Comparison of ENCODE assay signal across 21 mouse cellular contexts in genomic region chr19:21764738-21765137, GRCm38 (mm10). TPM values are rescaled to one million over a fixed set of nuclear protein-coding genes. Genes with fewer than 3 reads are reported as not detected.
A peak's percentile ranks its signal among the peaks of the same experiment; 100 is the strongest.
DNase-seq lines count a peak whose midpoint lies in the region; ATAC-seq and TF ChIP-seq lines count a peak whose summit lies in the region.
"Had no signal": no experiment of that assay in that cellular context is flagged by ENCODE, and none has a peak within 500 bp of the region (broad histone marks: within the 10 kb centered on the region; RNA-seq: fewer than 3 reads in every experiment).

No protein-coding gene starts in this region.

- peak; percentile 43; the same call in 1 of the 2 replicates for ATAC-seq in forebrain, postnatal 0 days
- ATAC-seq in forebrain, embryonic 12.5 days (ENCODE audit: low FRiP score), result no peak
- no peak for ATAC-seq in heart, postnatal 0 days (ENCODE audit: insufficient read depth, low read depth)
- ATAC-seq: CD4-positive, CD25-positive, alpha-beta regulatory T cell, adult 4 months; midbrain, embryonic 13.5 days had no signal

- no peaks in the 10 kb centered on the region for H3K27me3 ChIP-seq in forebrain, postnatal 0 days (ENCODE audit: insufficient read depth, low read length)
- H3K27me3 ChIP-seq in forebrain, embryonic 12.5 days, result no peaks in the 10 kb centered on the region
- no peaks in the 10 kb centered on the region for H3K27me3 ChIP-seq in heart, postnatal 0 days (ENCODE audit: control insufficient read depth, insufficient read depth, low read length)
- H3K27me3 ChIP-seq: hindbrain, embryonic 12.5 days; limb, embryonic 12.5 days; midbrain, embryonic 13.5 days had no signal

- H3K9ac ChIP-seq in forebrain, postnatal 0 days, result no peak overlapping the region
- no peak overlapping the region for H3K9ac ChIP-seq in forebrain, embryonic 12.5 days
- no peak overlapping the region for H3K9ac ChIP-seq in heart, postnatal 0 days (replicated peaks; ENCODE audit: low read depth, low read length)
- H3K9ac ChIP-seq: hindbrain, embryonic 12.5 days; limb, embryonic 12.5 days; liver, embryonic 14.5 days; midbrain, embryonic 13.5 days had no signal

- no peak overlapping the region for H3K27ac ChIP-seq in forebrain, postnatal 0 days (ENCODE audit: low read depth, low read length)
- H3K27ac ChIP-seq in forebrain, embryonic 12.5 days, result no peak overlapping the region
- 0 out of 2 replicates have a peak overlapping the region, but pooled peaks have one; percentile 11 for H3K27ac ChIP-seq in heart, postnatal 0 days (ENCODE audit: low read depth)
- H3K27ac ChIP-seq: gastrocnemius, adult 2 months; heart, adult 2 months; hindbrain, embryonic 12.5 days; limb, embryonic 12.5 days; liver, embryonic 14.5 days; midbrain, embryonic 13.5 days had no signal

- H3K36me3 ChIP-seq in forebrain, postnatal 0 days (ENCODE audit: insufficient read depth), result no peaks in the 10 kb centered on the region
- H3K36me3 ChIP-seq in forebrain, embryonic 12.5 days (replicated peaks), result no peaks in the 10 kb centered on the region
- H3K36me3 ChIP-seq in heart, postnatal 0 days (replicated peaks; ENCODE audit: control insufficient read depth, insufficient read depth, low read length), result no peaks in the 10 kb centered on the region
- H3K36me3 ChIP-seq: G1E; hindbrain, embryonic 12.5 days; limb, embryonic 12.5 days; midbrain, embryonic 13.5 days had no signal

- DNase-seq in forebrain, postnatal 0 days, result no peak
- no peak for DNase-seq in heart, postnatal 0 days (ENCODE audit: low spot score)
- DNase-seq in heart, postnatal 10 days, result no peak
- peak; percentile 60 for DNase-seq in layer of hippocampus, adult 9-10 months (ENCODE audit: low spot score)
- peak; percentile 52 to 72 for DNase-seq in right cerebral cortex, postnatal 10 days (ENCODE audit: low spot score in 2 of 2)
- DNase-seq in MN1 (ENCODE audit: low spot score), result no peak
- DNase-seq in spleen, postnatal 36 days (ENCODE audit: low spot score in 2 of 2), result no peak
- DNase-seq: cerebellum, postnatal 14 days; gastrocnemius, adult 2 months; heart, adult 2 months; kidney, adult 9 months; kidney, postnatal 4 days; thymus, postnatal 36 days had no signal

- 60% methylated on average over 3 of the region's 3 CpGs for WGBS in forebrain, postnatal 0 days
- WGBS in forebrain, embryonic 12.5 days, result 85% methylated on average over 3 of the region's 3 CpGs
- 36% methylated on average over 3 of the region's 3 CpGs for WGBS in heart, postnatal 0 days

- TF ChIP-seq EP300 in heart, postnatal 0 days (IDR thresholded peaks at IDR 0.05; ENCODE audit: low read depth), result no peak

- H3K4me2 ChIP-seq in forebrain, postnatal 0 days (ENCODE audit: low read depth), result no peak overlapping the region
- H3K4me2 ChIP-seq in forebrain, embryonic 12.5 days, result no peak overlapping the region
- 0 out of 2 replicates have a peak overlapping the region, but pooled peaks have one; percentile 3 for H3K4me2 ChIP-seq in heart, postnatal 0 days (ENCODE audit: low read depth, low read length)
- H3K4me2 ChIP-seq: hindbrain, embryonic 12.5 days; limb, embryonic 12.5 days; midbrain, embryonic 13.5 days had no signal

- no peaks in the 10 kb centered on the region for H3K4me1 ChIP-seq in forebrain, postnatal 0 days (ENCODE audit: insufficient read depth)
- H3K4me1 ChIP-seq in forebrain, embryonic 12.5 days, result no peaks in the 10 kb centered on the region
- H3K4me1 ChIP-seq in heart, postnatal 0 days (ENCODE audit: control insufficient read depth, insufficient read depth), result peaks cover 3% of the 10 kb centered on the region; the same call in 1 of the 2 replicates
- H3K4me1 ChIP-seq: hindbrain, embryonic 12.5 days; midbrain, embryonic 13.5 days had no signal

- H3K9me3 ChIP-seq in forebrain, postnatal 0 days (ENCODE audit: low read length), result no peaks in the 10 kb centered on the region
- no peaks in the 10 kb centered on the region for H3K9me3 ChIP-seq in forebrain, embryonic 12.5 days
- H3K9me3 ChIP-seq in heart, postnatal 0 days (replicated peaks; ENCODE audit: control insufficient read depth, low read length), result no peaks in the 10 kb centered on the region
- H3K9me3 ChIP-seq: G1E; hindbrain, embryonic 12.5 days; limb, embryonic 12.5 days; midbrain, embryonic 13.5 days had no signal

- intact Hi-C loops in heart, postnatal 10 days (cut with DNase I), result no loop called here

- no peak for TF ChIP-seq CTCF in forebrain, postnatal 0 days (IDR thresholded peaks at IDR 0.05; ENCODE audit: low read depth)
- no peak for TF ChIP-seq CTCF in heart, postnatal 0 days (IDR thresholded peaks at IDR 0.05; ENCODE audit: low read depth)

- no peak overlapping the region for H3K4me3 ChIP-seq in forebrain, postnatal 0 days (ENCODE audit: low read depth, low read length)
- no peak overlapping the region for H3K4me3 ChIP-seq in forebrain, embryonic 12.5 days (replicated peaks)
- H3K4me3 ChIP-seq in heart, postnatal 0 days (ENCODE audit: low read depth, low read length), result no peak overlapping the region
- H3K4me3 ChIP-seq: gastrocnemius, adult 2 months; heart, adult 2 months; hindbrain, embryonic 12.5 days; limb, embryonic 12.5 days; midbrain, embryonic 13.5 days; myocyte had no signal

RNA-seq across cellular contexts. Expression of gene Cemip2, which starts 13.4 kb away (rescaled TPM):
- 30.7 and 42.5 TPM in 2 replicates for total RNA-seq in forebrain, postnatal 0 days (2014; rRNA removed)
- polyA plus RNA-seq in forebrain, postnatal 0 days (2015; fragmentation: Nextera tagmentation; extraction: Ambion mirVana), result 13.4 and 17.4 TPM in 2 replicates
- 88.7 and 89.2 TPM in 2 replicates for polyA plus RNA-seq in forebrain, embryonic 12.5 days (2016; fragmentation: Nextera tagmentation; extraction: Ambion mirVana)
- total RNA-seq in heart, postnatal 0 days (2014; rRNA removed; ENCODE audit: low replicate concordance), result 55.8 and 58.8 TPM in 2 replicates
- polyA plus RNA-seq in heart, postnatal 0 days (2015; fragmentation: Nextera tagmentation; extraction: Ambion mirVana), result 19.1 and 20.2 TPM in 2 replicates
- 10 to 100 TPM; 30.1 to 31.4 TPM for total RNA-seq in heart, postnatal 10 days (2021)

Comparison
In these comparisons a context has a peak if more than half of its experiments do, and no peak if none do; other contexts are left out.
1. DNase-seq: peak in layer of hippocampus, adult 9-10 months (single experiment) and right cerebral cortex, postnatal 10 days (2 of 2); none in forebrain, postnatal 0 days (single experiment), heart, postnatal 0 days (single experiment), heart, postnatal 10 days (0 of 2), MN1 (single experiment) and spleen, postnatal 36 days (0 of 2).